Mouse (Mus musculus): Measurements from ENCODE around the gene Zfp62.

GRCm38 (mm10) chr11:49249811-49250421 lies 46.8 kb downstream of the Zfp62 start:
- TF ChIP-seq CTCF (IDR thresholded peaks at IDR 0.05; ENCODE audit: extremely low read depth, insufficient read length, insufficient replicate concordance, low read depth, low read length) (no peak), POLR2A (IDR thresholded peaks at IDR 0.05; ENCODE audit: low read depth, low read length) (no peak)

All from small intestine, adult 2 months (tissue).